Mouse (Mus musculus): Measurements from ENCODE around the gene A030003K21Rik. TPM values are rescaled to one million over a fixed set of nuclear protein-coding genes. Genes with fewer than 3 reads are reported as not detected.
"Not testable (repeated sequence)": the region's sequence is repeated elsewhere in the genome, so short reads cannot be mapped to it uniquely, and the experiment has no call there.

Gene A030003K21Rik
- total RNA-seq, 2 experiments from 2014 or later, result not detected

DNA sequence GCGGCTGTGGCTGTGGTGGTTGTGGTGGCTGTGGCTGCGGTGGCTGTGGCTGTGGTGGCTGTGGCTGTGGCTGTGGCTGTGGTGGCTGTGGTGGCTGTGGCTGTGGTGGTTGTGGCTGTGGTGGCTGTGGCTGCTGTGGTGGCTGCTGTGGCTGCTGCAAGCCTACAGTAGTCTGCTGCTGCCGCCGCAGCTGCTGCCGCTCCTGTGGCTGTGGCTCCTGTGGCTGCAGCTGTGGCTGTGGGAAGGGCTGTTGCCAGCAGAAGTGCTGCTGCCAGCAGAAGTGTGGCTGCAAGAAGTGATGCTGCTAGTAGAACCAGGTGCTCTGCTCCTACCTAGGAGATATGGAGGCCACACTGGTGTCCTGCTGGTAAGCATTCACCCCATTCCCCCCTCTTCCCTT lies 29.8 kb downstream of the A030003K21Rik start:
- DNase-seq (ENCODE audit: low spot score in 2 of 2), result not testable (repeated sequence)

- DNase-seq (ENCODE audit: low spot score in 2 of 2), result no peak
Observed at GRCm38 (mm10) chr1:82913025-82913424, 30.2 kb downstream of the A030003K21Rik start, which contains the start of gene A030005L19Rik. TSS of gene A030005L19Rik (plus strand) at chr1:82913325.

- no peak for DNase-seq (ENCODE audit: low spot score in 2 of 2)
Observed at GRCm38 (mm10) chr1:82905886-82906285, 37.3 kb downstream of the A030003K21Rik start.

GRCm38 (mm10) chr1:82901201-82901600 lies 42.0 kb downstream of the A030003K21Rik start:
- no peak for DNase-seq (ENCODE audit: low spot score in 2 of 2)

DNA sequence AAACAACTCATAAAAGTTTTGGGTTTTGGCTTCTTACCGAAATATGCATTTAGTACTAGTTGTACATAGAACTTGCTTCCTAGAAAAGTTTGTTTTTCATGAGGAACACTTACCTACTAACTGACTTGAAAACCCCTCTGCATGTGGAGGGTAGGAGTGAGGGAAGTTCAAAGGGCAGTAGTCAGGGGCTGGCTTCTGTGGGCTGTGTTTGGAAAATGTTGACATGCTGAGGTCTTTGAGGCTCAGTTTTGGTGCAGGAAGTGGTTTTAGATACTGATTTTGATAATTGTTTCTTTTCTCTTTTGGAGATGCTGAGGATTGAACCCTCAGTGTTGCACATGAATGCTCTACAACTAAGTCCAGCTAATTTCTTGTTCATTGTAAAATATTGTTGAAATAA lies 42.6 kb downstream of the A030003K21Rik start:
- DNase-seq (ENCODE audit: low spot score in 2 of 2), result no peak

GRCm38 (mm10) chr1:82893269-82893668 lies 49.9 kb downstream of the A030003K21Rik start:
- no peak for DNase-seq (ENCODE audit: low spot score in 2 of 2)

Other genes with a start within 250 kb of the A030003K21Rik start
- gene Mff, start 218.5 kb downstream of the A030003K21Rik start, total RNA-seq (2021), result 100 to 1,000 TPM; 146 to 158 TPM
- not detected for gene Tm4sf20, start 174.9 kb downstream of the A030003K21Rik start, total RNA-seq (2021)
- not detected for gene Gm47791, start 172.1 kb downstream of the A030003K21Rik start, total RNA-seq (2021)
- gene Agfg1, start 103.9 kb downstream of the A030003K21Rik start, total RNA-seq (2021), result 10 to 100 TPM; 37.1 to 41.4 TPM
- not detected for gene A030005L19Rik, start 30.1 kb downstream of the A030003K21Rik start, total RNA-seq (2021)
- gene A030014E15Rik, start 18.5 kb downstream of the A030003K21Rik start, total RNA-seq (2021), result not detected
- not detected for gene Gm6217, start 12.0 kb downstream of the A030003K21Rik start, total RNA-seq (2021)
- not detected for gene Gm7544, start 12.6 kb upstream of the A030003K21Rik start, total RNA-seq (2021)
- gene Gm47955, start 16.9 kb upstream of the A030003K21Rik start, total RNA-seq (2021), result not detected
- gene Gm47959, start 57.2 kb upstream of the A030003K21Rik start, total RNA-seq (2021), result not detected
- under 1 TPM; 0.25 to 0.26 TPM for gene Slc19a3, start 95.1 kb upstream of the A030003K21Rik start, total RNA-seq (2021)
- not detected for gene Krtap28-10, start 99.1 kb upstream of the A030003K21Rik start, total RNA-seq (2021)
- gene Gm47969, start 101.5 kb upstream of the A030003K21Rik start, total RNA-seq (2021), result not detected
- not detected for gene A030005K14Rik, start 116.0 kb upstream of the A030003K21Rik start, total RNA-seq (2021)
- not detected for gene Krtap28-13, start 117.5 kb upstream of the A030003K21Rik start, total RNA-seq (2021)
- gene Ccl20, start 173.4 kb upstream of the A030003K21Rik start, total RNA-seq (2021), result not detected
- not detected for gene Daw1, start 216.4 kb upstream of the A030003K21Rik start, total RNA-seq (2021)

Measured in gastrocnemius, postnatal 4 days (tissue).